Mouse (Mus musculus) embryonic fibroblast, embryonic 13.5 days (primary cell): Measurements from ENCODE around the gene Lasp1.

ENCODE experiments used
- CTCF ChIP-seq: IDR thresholded peaks from 2 replicates; pipeline ENCODE4 v1.5.1; 2011; ENCODE audit warnings: mild to moderate bottlenecking, control low read depth, low read length, moderate library complexity, borderline replicate concordance; ENCODE audit not compliant: insufficient read depth
- POLR2A ChIP-seq: IDR thresholded peaks from 2 replicates; pipeline ENCODE4 v1.6.1; 2011; ENCODE audit warnings: low read depth, mild to moderate bottlenecking, control low read depth, low read length, moderate library complexity

GRCm38 (mm10) chr11:97761638-97762037 is 37.2 kb upstream of the Lasp1 start:
- TF ChIP-seq CTCF: no peak
- no peak for TF ChIP-seq POLR2A
